ENCODE assay signal across 8 mouse cellular contexts in genomic region chr7:44869697-44870528, GRCm38 (mm10). TPM values are rescaled to one million over a fixed set of nuclear protein-coding genes. Genes with fewer than 3 reads are reported as not detected.
DNase-seq lines count a peak whose midpoint lies in the region; ATAC-seq lines count a peak whose summit lies in the region.

Gene Ptov1, minus strand, starts transcription at chr7:44869788.

- peak within 1 kb of the TSS; percentile 74 for H3K4me3 ChIP-seq in brown adipose tissue, adult 24 weeks (ENCODE audit: insufficient read depth, low read depth, low read length)
- H3K4me3 ChIP-seq in heart, embryonic 13.5 days: peak within 1 kb of the TSS; percentile 81
- H3K4me3 ChIP-seq in liver, embryonic 12.5 days: peak within 1 kb of the TSS; percentile 81
- H3K4me3 ChIP-seq in stomach, embryonic 15.5 days (replicated peaks): peak within 1 kb of the TSS; percentile 97

- peak within 1 kb of the TSS; percentile 98 for H3K9ac ChIP-seq in heart, embryonic 13.5 days
- H3K9ac ChIP-seq in liver, embryonic 12.5 days: peak within 1 kb of the TSS; percentile 90
- peak within 1 kb of the TSS; percentile 100 for H3K9ac ChIP-seq in stomach, embryonic 15.5 days

- ATAC-seq in heart, embryonic 13.5 days (ENCODE audit: extremely low read depth, insufficient number of reproducible peaks, low FRiP score, low TSS enrichment): peak; percentile 82
- ATAC-seq in liver, embryonic 12.5 days: peak; percentile 86
- peak; percentile 89 for ATAC-seq in stomach, embryonic 15.5 days (ENCODE audit: insufficient read depth, low FRiP score, low read depth)

- no peaks in the 10 kb centered on the region for H3K9me3 ChIP-seq in heart, embryonic 13.5 days
- H3K9me3 ChIP-seq in liver, embryonic 12.5 days (replicated peaks): no peaks in the 10 kb centered on the region
- H3K9me3 ChIP-seq in stomach, embryonic 15.5 days: no peaks in the 10 kb centered on the region

- peaks cover 7% of the 10 kb centered on the region for H3K36me3 ChIP-seq in heart, embryonic 13.5 days
- peaks cover 15% of the 10 kb centered on the region for H3K36me3 ChIP-seq in liver, embryonic 12.5 days
- peaks cover 2% of the 10 kb centered on the region for H3K36me3 ChIP-seq in stomach, embryonic 15.5 days

- no peaks in the 10 kb centered on the region for H3K27me3 ChIP-seq in heart, embryonic 13.5 days (replicated peaks)
- H3K27me3 ChIP-seq in liver, embryonic 12.5 days (replicated peaks): no peaks in the 10 kb centered on the region
- no peaks in the 10 kb centered on the region for H3K27me3 ChIP-seq in stomach, embryonic 15.5 days (replicated peaks)

- peak within 1 kb of the TSS; percentile 92 for H3K4me2 ChIP-seq in heart, embryonic 13.5 days
- peak within 1 kb of the TSS; percentile 92 for H3K4me2 ChIP-seq in liver, embryonic 12.5 days
- peak within 1 kb of the TSS; percentile 81 for H3K4me2 ChIP-seq in stomach, embryonic 15.5 days

- peak within 1 kb of the TSS; percentile 85 for H3K27ac ChIP-seq in brown adipose tissue, adult 24 weeks (replicated peaks; ENCODE audit: low read depth, low read length)
- H3K27ac ChIP-seq in heart, embryonic 13.5 days (replicated peaks): peak within 1 kb of the TSS; percentile 99
- peak within 1 kb of the TSS; percentile 96 for H3K27ac ChIP-seq in liver, embryonic 12.5 days
- H3K27ac ChIP-seq in stomach, embryonic 15.5 days: peak within 1 kb of the TSS; percentile 100

- 5% methylated on average over 29 of the region's 29 CpGs for whole genome bisulfite sequencing in heart, embryonic 13.5 days
- 8% methylated on average over 29 of the region's 29 CpGs for WGBS in liver, embryonic 12.5 days (ENCODE audit: insufficient replicate concordance)
- WGBS in stomach, embryonic 15.5 days: 4% methylated on average over 29 of the region's 29 CpGs

- peaks cover 20% of the 10 kb centered on the region for H3K4me1 ChIP-seq in brown adipose tissue, adult 24 weeks (ENCODE audit: control insufficient read depth, insufficient read depth, insufficient read length, low read length)
- peaks cover 66% of the 10 kb centered on the region for H3K4me1 ChIP-seq in heart, embryonic 13.5 days
- peaks cover 69% of the 10 kb centered on the region for H3K4me1 ChIP-seq in liver, embryonic 12.5 days
- H3K4me1 ChIP-seq in stomach, embryonic 15.5 days: peaks cover 47% of the 10 kb centered on the region

- peak; percentile 85 for DNase-seq in CD4-positive, CD25-positive, alpha-beta regulatory T cell, adult 2 months (ENCODE audit: low read depth, low spot score)
- peak; percentile 85 for DNase-seq in fat pad, adult 2 months (ENCODE audit: extremely low read depth, low read depth, low spot score)
- DNase-seq in kidney, postnatal 10 days: peak; percentile 95
- DNase-seq in natural killer cell, adult 2 months (ENCODE audit: low spot score in 2 of 2): peak; percentile 67 to 79

RNA-seq across cellular contexts. Expression of gene Ptov1, which starts in this region (rescaled TPM):
- 68.5 and 73.6 TPM in 2 replicates for polyA plus RNA-seq in brown adipose tissue, adult 24 weeks (2012; ENCODE audit: insufficient read depth, insufficient read length, missing spikeins)
- 256 and 266 TPM in 2 replicates for polyA plus RNA-seq in heart, embryonic 13.5 days (2015; fragmentation: Nextera tagmentation; extraction: Ambion mirVana)
- 114 and 121 TPM in 2 replicates for polyA plus RNA-seq in liver, embryonic 12.5 days (2016; fragmentation: Nextera tagmentation; extraction: Ambion mirVana)
- 291 and 320 TPM in 2 replicates for polyA plus RNA-seq in stomach, embryonic 15.5 days (2015; fragmentation: Nextera tagmentation; extraction: Ambion mirVana)

Comparison
In these comparisons a context has a peak if more than half of its experiments do, and no peak if none do; other contexts are left out.
1. Peak in every context shown above with its lines: DNase-seq, ATAC-seq, H3K4me3 ChIP-seq and H3K27ac ChIP-seq.